Mouse (Mus musculus) ES-E14 (cell line): Measurements from ENCODE around the gene Hist2h3c2.

Experiments used
- HCFC1 ChIP-seq: IDR thresholded peaks from 2 replicates; pipeline ENCODE4 v1.6.1; 2012; ENCODE audit warnings: low read length, inconsistent platforms, borderline replicate concordance; ENCODE audit not compliant: insufficient read depth
- MAFK ChIP-seq: IDR thresholded peaks from 2 replicates; pipeline ENCODE4 v1.6.1; 2014; ENCODE audit warnings: mild to moderate bottlenecking, low read depth, low read length, inconsistent platforms; ENCODE audit not compliant: insufficient read depth
- ZC3H11A ChIP-seq: IDR thresholded peaks from 2 replicates; pipeline ENCODE4 v1.6.1; 2012; ENCODE audit warnings: low read depth, mild to moderate bottlenecking, inconsistent platforms, low read length, borderline replicate concordance
- ZNF384 ChIP-seq: IDR thresholded peaks from 2 replicates; pipeline ENCODE4 v1.6.1; 2012; ENCODE audit warnings: low read depth, low read length, inconsistent platforms

DNA sequence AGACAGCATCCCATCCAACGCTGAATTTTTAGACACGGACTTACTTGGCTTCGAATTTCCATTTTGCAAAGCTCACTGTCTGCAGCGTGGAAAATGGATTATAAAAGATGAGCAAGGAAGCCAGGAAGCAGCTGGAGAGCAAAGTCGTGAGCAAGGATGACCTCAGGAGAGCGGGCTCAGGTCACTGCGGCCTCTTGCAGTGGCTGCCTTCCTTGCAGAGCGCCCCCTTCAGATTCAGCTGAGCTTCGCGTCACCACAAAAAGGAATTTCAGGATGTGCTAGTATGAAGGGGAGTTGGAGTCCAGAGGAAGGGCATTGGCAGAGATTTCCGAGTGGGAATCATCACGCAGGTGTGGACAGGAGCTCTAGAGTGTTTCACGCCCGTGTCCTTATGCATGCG, 29.7 kb downstream of the Hist2h3c2 start:
- no peak for TF ChIP-seq MAFK
- no peak for TF ChIP-seq ZC3H11A
- TF ChIP-seq ZNF384, result no peak
- no peak for TF ChIP-seq HCFC1
